Comparison of ENCODE assay signal across 8 mouse cellular contexts in genomic region chr10:52690334-52690991, GRCm38 (mm10). TPM values are rescaled to one million over a fixed set of nuclear protein-coding genes. Genes with fewer than 3 reads are reported as not detected.
DNase-seq lines count a peak whose midpoint lies in the region; ATAC-seq lines count a peak whose summit lies in the region.

Gene Slc35f1 (plus strand): TSS chr10:52690533.

- peak within 1 kb of the TSS; percentile 92 for H3K27ac ChIP-seq in hindbrain, embryonic 13.5 days

- under 1% methylated on average over 53 of the region's 54 CpGs for WGBS in hindbrain, embryonic 13.5 days

- H3K9me3 ChIP-seq in hindbrain, embryonic 13.5 days = no peaks in the 10 kb centered on the region

- DNase-seq in adrenal gland, adult 18-20 months (ENCODE audit: low spot score in 2 of 2) = peak; percentile 62 to 63
- peak; percentile 32 for DNase-seq in cerebellum, adult 8-10 months
- peak; percentile 82 for DNase-seq in forelimb bud, embryonic 11.5 days (ENCODE audit: low read depth, low spot score)
- peak; percentile 82 to 84 for DNase-seq in layer of hippocampus, postnatal 14 days (ENCODE audit: low spot score in 2 of 2)
- peak; percentile 42 for DNase-seq in lung, postnatal 10 days
- DNase-seq in right cerebral cortex, postnatal 10 days (ENCODE audit: low spot score in 2 of 2) = peak; percentile 87 to 91

- H3K27me3 ChIP-seq in hindbrain, embryonic 13.5 days = no peaks in the 10 kb centered on the region

- ATAC-seq in hindbrain, embryonic 13.5 days (ENCODE audit: low FRiP score) = peak; percentile 93
- ATAC-seq in erythroid progenitor cell, adult 5-6 weeks (replicated peaks; ENCODE audit: low FRiP score, poor library complexity, severe bottlenecking) = no peak

- peak within 1 kb of the TSS; percentile 90 for H3K4me3 ChIP-seq in hindbrain, embryonic 13.5 days

- peak within 1 kb of the TSS; percentile 73 for H3K4me2 ChIP-seq in hindbrain, embryonic 13.5 days

- peaks cover 14% of the 10 kb centered on the region for H3K4me1 ChIP-seq in hindbrain, embryonic 13.5 days (replicated peaks)

- no peaks in the 10 kb centered on the region for H3K36me3 ChIP-seq in hindbrain, embryonic 13.5 days

- peak within 1 kb of the TSS; percentile 94 for H3K9ac ChIP-seq in hindbrain, embryonic 13.5 days

RNA-seq across cellular contexts. Expression of gene Slc35f1, which starts in this region (rescaled TPM):
- total RNA-seq in adrenal gland, adult 18-20 months (2021) = 1 to 10 TPM in 1 of 2 experiments, under 1 TPM in 1; 0.89 to 1.1 TPM
- polyA plus RNA-seq in hindbrain, embryonic 13.5 days (2015; fragmentation: Nextera tagmentation; extraction: Ambion mirVana) = 28.9 and 31.6 TPM in 2 replicates
- total RNA-seq in layer of hippocampus, postnatal 14 days (2021) = 10 to 100 TPM; 34.6 to 41.5 TPM
- not detected in 2 replicates for total RNA-seq in erythroid progenitor cell, adult 5-6 weeks (2015; ENCODE audit: low replicate concordance)
- total RNA-seq in erythroid progenitor cell, adult 5-6 weeks (2017; ENCODE audit: low replicate concordance) = not detected in 2 replicates

Comparison
In these comparisons a context has a peak if more than half of its experiments do, and no peak if none do; other contexts are left out.
1. RNA of gene Slc35f1 (total RNA-seq): 34.6 to 41.5 TPM in layer of hippocampus, postnatal 14 days; 0.89 to 1.1 TPM in adrenal gland, adult 18-20 months and not detected in erythroid progenitor cell, adult 5-6 weeks; every median in the first group is over 10 times any median in the second.
2. DNase-seq: peak in every context shown above with its lines; median percentile 89 in right cerebral cortex, postnatal 10 days; 83 in layer of hippocampus, postnatal 14 days; 82 in forelimb bud, embryonic 11.5 days; 62 in adrenal gland, adult 18-20 months; 42 in lung, postnatal 10 days; 32 in cerebellum, adult 8-10 months.